Mouse (Mus musculus): ENCODE measurements around the gene Gm11232.

Gene Gm11232

GRCm38 (mm10) chr4:71757865-71758264 lies at the start of gene Gm11232:
Gm11232 (minus strand) TSS chr4:71757965.
- in situ Hi-C loops (cut with MboI; ENCODE audit: low pct_unique_long_range_greater_than_20kb in 1 of 2, low sequenced_read_pairs in 2 of 2, unreplicated experiment in 1 of 2) = no loop called here

- in situ Hi-C loops (cut with MboI; ENCODE audit: low pct_unique_long_range_greater_than_20kb in 1 of 2, low sequenced_read_pairs in 2 of 2, unreplicated experiment in 1 of 2) = no loop called here
Observed at GRCm38 (mm10) chr4:71805977-71806534, 48.3 kb upstream of the Gm11232 start.

GRCm38 (mm10) chr4:71765529-71765928 lies 7.8 kb upstream of the Gm11232 start:
- in situ Hi-C loops (cut with MboI; ENCODE audit: low pct_unique_long_range_greater_than_20kb in 1 of 2, low sequenced_read_pairs in 2 of 2, unreplicated experiment in 1 of 2) = no loop called here

GRCm38 (mm10) chr4:71765071-71765470 lies 7.3 kb upstream of the Gm11232 start:
- in situ Hi-C loops (cut with MboI; ENCODE audit: low pct_unique_long_range_greater_than_20kb in 1 of 2, low sequenced_read_pairs in 2 of 2, unreplicated experiment in 1 of 2) = no loop called here

GRCm38 (mm10) chr4:71756441-71757221 lies 1.1 kb downstream of the Gm11232 start:
- in situ Hi-C loops (cut with MboI; ENCODE audit: low pct_unique_long_range_greater_than_20kb in 1 of 2, low sequenced_read_pairs in 2 of 2, unreplicated experiment in 1 of 2) = no loop called here

- in situ Hi-C loops (cut with MboI; ENCODE audit: low pct_unique_long_range_greater_than_20kb in 1 of 2, low sequenced_read_pairs in 2 of 2, unreplicated experiment in 1 of 2) = no loop called here
Observed at GRCm38 (mm10) chr4:71745741-71746140, 12.0 kb downstream of the Gm11232 start.

GRCm38 (mm10) chr4:71736529-71736928 lies 21.2 kb downstream of the Gm11232 start:
- in situ Hi-C loops (cut with MboI; ENCODE audit: low pct_unique_long_range_greater_than_20kb in 1 of 2, low sequenced_read_pairs in 2 of 2, unreplicated experiment in 1 of 2) = no loop called here

GRCm38 (mm10) chr4:71735261-71735660 lies 22.5 kb downstream of the Gm11232 start:
- in situ Hi-C loops (cut with MboI; ENCODE audit: low pct_unique_long_range_greater_than_20kb in 1 of 2, low sequenced_read_pairs in 2 of 2, unreplicated experiment in 1 of 2) = no loop called here

- in situ Hi-C loops (cut with MboI; ENCODE audit: low pct_unique_long_range_greater_than_20kb in 1 of 2, low sequenced_read_pairs in 2 of 2, unreplicated experiment in 1 of 2) = no loop called here
Observed at GRCm38 (mm10) chr4:71729401-71729800, 28.4 kb downstream of the Gm11232 start.

GRCm38 (mm10) chr4:71727611-71728010 lies 30.2 kb downstream of the Gm11232 start:
- in situ Hi-C loops (cut with MboI; ENCODE audit: low pct_unique_long_range_greater_than_20kb in 1 of 2, low sequenced_read_pairs in 2 of 2, unreplicated experiment in 1 of 2) = no loop called here

- in situ Hi-C loops (cut with MboI; ENCODE audit: low pct_unique_long_range_greater_than_20kb in 1 of 2, low sequenced_read_pairs in 2 of 2, unreplicated experiment in 1 of 2) = no loop called here
Observed at GRCm38 (mm10) chr4:71727056-71727455, 30.7 kb downstream of the Gm11232 start.

GRCm38 (mm10) chr4:71725889-71726288 lies 31.9 kb downstream of the Gm11232 start:
- in situ Hi-C loops (cut with MboI; ENCODE audit: low pct_unique_long_range_greater_than_20kb in 1 of 2, low sequenced_read_pairs in 2 of 2, unreplicated experiment in 1 of 2) = no loop called here
